Mouse (Mus musculus): ENCODE results near the gene Pcca.

DNA sequence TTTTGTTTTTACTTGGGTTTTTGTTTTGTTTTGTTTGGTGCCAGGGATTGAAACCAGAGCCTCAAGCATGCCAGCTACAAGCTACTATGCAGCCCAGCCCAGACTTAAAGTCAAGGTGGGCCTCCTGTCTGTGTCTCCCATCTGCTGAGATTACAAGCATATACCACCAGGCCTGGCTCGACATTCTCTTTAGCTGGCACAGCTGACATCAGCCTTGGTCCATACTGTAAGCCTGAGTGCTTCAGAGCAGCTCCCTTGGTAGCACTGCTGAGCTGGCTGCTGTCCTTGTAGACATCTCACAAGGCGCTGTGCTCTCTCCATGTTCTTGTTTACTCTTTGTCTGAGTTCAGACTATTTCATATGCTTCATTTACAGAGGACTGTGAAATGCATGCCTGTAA, 302.9 kb downstream of the Pcca start:
- TF ChIP-seq TCF3 (IDR thresholded peaks at IDR 0.05; ENCODE audit: insufficient read length, low read depth) = no peak
- no peak for TF ChIP-seq POLR2AphosphoS2 (IDR thresholded peaks at IDR 0.05; ENCODE audit: insufficient read length, low read depth)
- TF ChIP-seq TCF12 (IDR thresholded peaks at IDR 0.05; ENCODE audit: insufficient read depth, poor library complexity, severe bottlenecking) = no peak
- no peak for TF ChIP-seq POLR2A (IDR thresholded peaks at IDR 0.05; ENCODE audit: insufficient read length, low read depth)
- no peak for TF ChIP-seq USF1 (IDR thresholded peaks at IDR 0.05; ENCODE audit: low read depth)
- TF ChIP-seq MAX (IDR thresholded peaks at IDR 0.05; ENCODE audit: low read depth) = no peak
- TF ChIP-seq MYOD1 (IDR thresholded peaks at IDR 0.05; ENCODE audit: control insufficient read depth in 1 of 3, insufficient read length in 2 of 3, low read depth in 2 of 3) = no peak
- no peak for TF ChIP-seq E2F4 (IDR thresholded peaks at IDR 0.05; ENCODE audit: insufficient read depth)
- TF ChIP-seq MYOG (IDR thresholded peaks at IDR 0.05; ENCODE audit: control insufficient read depth in 1 of 3, insufficient read depth in 1 of 3, insufficient read length in 2 of 3, low read depth in 2 of 3) = no peak

Data from myocyte (in vitro differentiated cells).